Mouse (Mus musculus): ENCODE measurements around the gene Oas1d. TPM values are rescaled to one million over a fixed set of nuclear protein-coding genes. Genes with fewer than 3 reads are reported as not detected.
"Not testable (repeated sequence)": the region's sequence is repeated elsewhere in the genome, so short reads cannot be mapped to it uniquely, and the experiment has no call there.

Gene Oas1d
- polyA plus RNA-seq, 1 experiment from 2014 or later = not detected

GRCm38 (mm10) chr5:120908196-120908920, 6.0 kb upstream of the Oas1d start:
- Histone ChIP-seq H3K36me3 (no peaks in the 10 kb centered on the region), H3K27me3 (ENCODE audit: insufficient read depth, poor library complexity, severe bottlenecking) (no peaks in the 10 kb centered on the region), H3K4me3 (no peak overlapping the region), H3K4me1 (replicated peaks) (no peaks in the 10 kb centered on the region), H3K27ac (no peak overlapping the region), H3K9me3 (0 out of 2 replicates have a peak, but pooled peaks cover 2% of the 10 kb centered on the region)
- no peak for DNase-seq (ENCODE audit: low spot score)
- WGBS = 48% methylated on average over 7 of the region's 7 CpGs

GRCm38 (mm10) chr5:120919156-120919935, 5.0 kb downstream of the Oas1d start:
- DNase-seq (ENCODE audit: low spot score); H3K4me3 ChIP-seq; H3K27ac ChIP-seq; H3K36me3 ChIP-seq; H3K9me3 ChIP-seq; H3K27me3 ChIP-seq (ENCODE audit: insufficient read depth, poor library complexity, severe bottlenecking); H3K4me1 ChIP-seq (replicated peaks): not testable (repeated sequence)
- 70% methylated on average over 2 of the region's 2 CpGs for WGBS

GRCm38 (mm10) chr5:120920296-120920695, 6.0 kb downstream of the Oas1d start:
- WGBS = 77% methylated on average over 3 of the region's 3 CpGs
- Histone ChIP-seq H3K27me3 (ENCODE audit: insufficient read depth, poor library complexity, severe bottlenecking) (no peaks in the 10 kb centered on the region), H3K36me3 (no peaks in the 10 kb centered on the region), H3K27ac (no peak overlapping the region), H3K4me3 (no peak overlapping the region), H3K4me1 (replicated peaks) (no peaks in the 10 kb centered on the region), H3K9me3 (no peaks in the 10 kb centered on the region)
- no peak for DNase-seq (ENCODE audit: low spot score)

GRCm38 (mm10) chr5:120923969-120924368, 9.6 kb downstream of the Oas1d start:
- Histone ChIP-seq H3K36me3 (no peaks in the 10 kb centered on the region), H3K27ac (no peak overlapping the region), H3K27me3 (ENCODE audit: insufficient read depth, poor library complexity, severe bottlenecking) (no peaks in the 10 kb centered on the region), H3K4me1 (replicated peaks) (peaks cover 4% of the 10 kb centered on the region; the same call in 1 of the 2 replicates), H3K9me3 (no peaks in the 10 kb centered on the region), H3K4me3 (no peak overlapping the region)
- no peak for DNase-seq (ENCODE audit: low spot score)
- WGBS = 81% methylated on average over 4 of the region's 4 CpGs

- DNase-seq (ENCODE audit: low spot score); H3K36me3 ChIP-seq; H3K27me3 ChIP-seq (ENCODE audit: insufficient read depth, poor library complexity, severe bottlenecking); H3K4me1 ChIP-seq (replicated peaks); H3K9me3 ChIP-seq; H3K4me3 ChIP-seq; H3K27ac ChIP-seq: not testable (repeated sequence)
- WGBS = 85% methylated on average over 4 of the region's 4 CpGs
These were observed 10.2 kb downstream of the Oas1d start for GRCm38 (mm10) chr5:120924520-120924919.

- not testable (repeated sequence) for DNase-seq (ENCODE audit: low spot score); H3K9me3 ChIP-seq; H3K4me3 ChIP-seq; H3K36me3 ChIP-seq; H3K27me3 ChIP-seq (ENCODE audit: insufficient read depth, poor library complexity, severe bottlenecking); H3K27ac ChIP-seq; H3K4me1 ChIP-seq (replicated peaks)
- WGBS = 75% methylated on average over 2 of the region's 2 CpGs
These were observed 12.0 kb downstream of the Oas1d start for GRCm38 (mm10) chr5:120926311-120926710.

- Histone ChIP-seq H3K9me3 (no peaks in the 10 kb centered on the region), H3K36me3 (no peaks in the 10 kb centered on the region), H3K4me3 (no peak overlapping the region), H3K4me1 (replicated peaks) (peaks cover 4% of the 10 kb centered on the region; the same call in 1 of the 2 replicates), H3K27me3 (ENCODE audit: insufficient read depth, poor library complexity, severe bottlenecking) (no peaks in the 10 kb centered on the region), H3K27ac (no peak overlapping the region)
- peak; percentile 7 for DNase-seq (ENCODE audit: low spot score)
- WGBS = 0% methylated on average over 1 of the region's 1 CpGs
These were observed 12.7 kb downstream of the Oas1d start for GRCm38 (mm10) chr5:120927036-120927435.

- WGBS = 22% methylated on average over 5 of the region's 5 CpGs
- Histone ChIP-seq H3K27ac (no peak overlapping the region), H3K4me3 (no peak overlapping the region), H3K36me3 (no peaks in the 10 kb centered on the region), H3K27me3 (ENCODE audit: insufficient read depth, poor library complexity, severe bottlenecking) (no peaks in the 10 kb centered on the region), H3K9me3 (no peaks in the 10 kb centered on the region), H3K4me1 (replicated peaks) (no peaks in the 10 kb centered on the region)
- DNase-seq (ENCODE audit: low spot score) = no peak
These were observed 19.6 kb downstream of the Oas1d start for GRCm38 (mm10) chr5:120933966-120934365.

- H3K27ac ChIP-seq = no peak overlapping the region
- no peaks in the 10 kb centered on the region for H3K4me1 ChIP-seq (replicated peaks)
- H3K4me3 ChIP-seq = no peak overlapping the region
- no peak for DNase-seq (ENCODE audit: low spot score)
- no peaks in the 10 kb centered on the region for H3K36me3 ChIP-seq
- WGBS = 88% methylated on average over 4 of the region's 4 CpGs
- no peaks in the 10 kb centered on the region for H3K9me3 ChIP-seq
- no peaks in the 10 kb centered on the region for H3K27me3 ChIP-seq (ENCODE audit: insufficient read depth, poor library complexity, severe bottlenecking)
These were observed 23.5 kb downstream of the Oas1d start for GRCm38 (mm10) chr5:120937841-120938240.

GRCm38 (mm10) chr5:120938586-120938985, 24.2 kb downstream of the Oas1d start:
- H3K27ac ChIP-seq = no peak overlapping the region
- no peak overlapping the region for H3K4me3 ChIP-seq
- H3K36me3 ChIP-seq = no peaks in the 10 kb centered on the region
- DNase-seq (ENCODE audit: low spot score) = no peak
- no peaks in the 10 kb centered on the region for H3K4me1 ChIP-seq (replicated peaks)
- H3K27me3 ChIP-seq (ENCODE audit: insufficient read depth, poor library complexity, severe bottlenecking) = no peaks in the 10 kb centered on the region
- no peaks in the 10 kb centered on the region for H3K9me3 ChIP-seq
- WGBS = 46% methylated on average over 8 of the region's 8 CpGs

- no peak for DNase-seq (ENCODE audit: low spot score)
- Histone ChIP-seq H3K36me3 (no peaks in the 10 kb centered on the region), H3K27ac (no peak overlapping the region), H3K4me1 (replicated peaks) (peaks cover 9% of the 10 kb centered on the region), H3K9me3 (no peaks in the 10 kb centered on the region), H3K27me3 (ENCODE audit: insufficient read depth, poor library complexity, severe bottlenecking) (no peaks in the 10 kb centered on the region), H3K4me3 (no peak overlapping the region)
- WGBS = 72% methylated on average over 10 of the region's 10 CpGs
These were observed 27.7 kb downstream of the Oas1d start for GRCm38 (mm10) chr5:120942076-120942475.

- no peaks in the 10 kb centered on the region for H3K27me3 ChIP-seq (ENCODE audit: insufficient read depth, poor library complexity, severe bottlenecking)
- no peak overlapping the region for H3K27ac ChIP-seq
- no peaks in the 10 kb centered on the region for H3K36me3 ChIP-seq
- H3K9me3 ChIP-seq = no peaks in the 10 kb centered on the region
- WGBS = 78% methylated on average over 10 of the region's 10 CpGs
- H3K4me3 ChIP-seq = no peak overlapping the region
- no peak for DNase-seq (ENCODE audit: low spot score)
- H3K4me1 ChIP-seq (replicated peaks) = 0 out of 2 replicates have a peak, but pooled peaks cover 5% of the 10 kb centered on the region
These were observed 38.0 kb downstream of the Oas1d start for GRCm38 (mm10) chr5:120952242-120952770.

GRCm38 (mm10) chr5:120953974-120954373, 39.6 kb downstream of the Oas1d start:
- Histone ChIP-seq H3K27ac (no peak overlapping the region), H3K9me3 (no peaks in the 10 kb centered on the region), H3K36me3 (no peaks in the 10 kb centered on the region), H3K27me3 (ENCODE audit: insufficient read depth, poor library complexity, severe bottlenecking) (no peaks in the 10 kb centered on the region), H3K4me3 (no peak overlapping the region), H3K4me1 (replicated peaks) (0 out of 2 replicates have a peak, but pooled peaks cover 5% of the 10 kb centered on the region)
- WGBS = 19% methylated on average over 5 of the region's 5 CpGs
- peak; percentile 59 for DNase-seq (ENCODE audit: low spot score)

Data from hindbrain, embryonic 10.5 days (tissue).